Mouse (Mus musculus) urinary bladder, postnatal 0 days (tissue): ENCODE data around the gene Dnah10. TPM values are rescaled to one million over a fixed set of nuclear protein-coding genes. Genes with fewer than 3 reads are reported as not detected.

Source experiments
- polyA plus RNA-seq: library from polyadenylated mRNA; unstranded; fragments of >200 nt; fragmentation: Nextera tagmentation; extraction: Ambion mirVana; gene quantifications from 2 replicates; pipeline ENCODE4 v1.2.1, GENCODE M21; 2015

Dnah10 gene
- polyA plus RNA-seq: 0.02 TPM in 2 replicates

GRCm38 (mm10) chr5:124724997-124725396, at the start of gene Dnah10:
TSS of gene Dnah10 (plus strand) at chr5:124725085.

GRCm38 (mm10) chr5:124862013-124862866, 137.4 kb downstream of the Dnah10 start, which contains the start of the genes Ccdc92 and Zfp664:
TSS of gene Ccdc92 (minus strand) at chr5:124862424.
TSS of gene Zfp664 (plus strand) at chr5:124862691.

Other genes with a start within 250 kb of the Dnah10 start
- 14.3 and 19.0 TPM in 2 replicates for gene Rilpl2, start 246.7 kb upstream of the Dnah10 start, polyA plus RNA-seq
- 9.0 and 9.9 TPM in 2 replicates for gene Snrnp35, start 242.0 kb upstream of the Dnah10 start, polyA plus RNA-seq
- gene Rilpl1, start 193.7 kb upstream of the Dnah10 start, polyA plus RNA-seq: 14.7 and 15.9 TPM in 2 replicates
- gene Tmed2, start 184.4 kb upstream of the Dnah10 start, polyA plus RNA-seq: 466 and 537 TPM in 2 replicates
- gene Ddx55, start 172.2 kb upstream of the Dnah10 start, polyA plus RNA-seq: 5.7 TPM in 2 replicates
- gene Eif2b1, start 146.0 kb upstream of the Dnah10 start, polyA plus RNA-seq: 57.0 and 60.4 TPM in 2 replicates
- gene Gtf2h3, start 145.9 kb upstream of the Dnah10 start, polyA plus RNA-seq: 24.8 and 26.7 TPM in 2 replicates
- gene Atp6v0a2, start 96.5 kb upstream of the Dnah10 start, polyA plus RNA-seq: 30.4 and 33.5 TPM in 2 replicates
- 4.3 and 4.6 TPM in 2 replicates for gene Ccdc92, start 137.3 kb downstream of the Dnah10 start, polyA plus RNA-seq
- 37.1 and 40.2 TPM in 2 replicates for gene Zfp664, start 137.6 kb downstream of the Dnah10 start, polyA plus RNA-seq